Mouse (Mus musculus) thymus, adult 18-20 months (tissue): ENCODE data around the gene Kat7.

Experiments used
- DNase-seq, 2 experiments: peaks; one replicate each; pipeline ENCODE4 v3.0.0; 2022; ENCODE audit warnings: mixed read lengths in 2 of 2

The Kat7 gene

DNA sequence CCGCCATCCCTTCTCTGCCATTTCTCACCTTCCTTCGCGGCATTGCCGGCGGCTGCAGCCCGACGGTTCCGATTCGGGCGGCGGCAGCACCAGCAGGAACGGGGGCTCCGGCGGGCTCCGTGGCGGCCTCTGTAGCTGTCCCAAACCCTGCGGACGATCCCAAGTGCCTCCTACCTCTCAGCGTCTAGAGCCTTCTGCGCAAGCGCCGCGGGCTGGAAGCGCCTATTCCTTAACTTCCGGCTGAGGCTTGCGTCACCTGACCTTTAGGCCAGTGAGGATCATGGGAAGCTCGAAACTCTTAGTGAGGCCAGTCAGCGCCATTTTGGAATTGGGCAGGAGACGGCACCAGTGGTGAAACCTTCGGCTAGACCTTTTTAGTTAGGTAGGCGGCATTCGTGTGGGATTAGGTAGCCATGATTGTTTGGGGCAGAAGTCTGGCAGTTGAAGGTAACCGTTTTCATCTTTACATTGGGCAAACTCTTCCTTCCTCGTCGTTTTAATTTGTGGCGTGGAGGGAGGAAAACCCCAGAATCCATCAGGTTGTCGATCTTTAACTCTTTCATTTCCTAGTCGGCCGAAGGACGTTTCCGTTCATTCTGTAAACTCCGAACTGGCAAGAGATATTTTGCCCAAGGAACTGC is at the start of gene Kat7:
Kat7 (minus strand) TSS at position 240 of the 641 bp plus-strand sequence.
- DNase-seq: peak; percentile 95 to 99

DNA sequence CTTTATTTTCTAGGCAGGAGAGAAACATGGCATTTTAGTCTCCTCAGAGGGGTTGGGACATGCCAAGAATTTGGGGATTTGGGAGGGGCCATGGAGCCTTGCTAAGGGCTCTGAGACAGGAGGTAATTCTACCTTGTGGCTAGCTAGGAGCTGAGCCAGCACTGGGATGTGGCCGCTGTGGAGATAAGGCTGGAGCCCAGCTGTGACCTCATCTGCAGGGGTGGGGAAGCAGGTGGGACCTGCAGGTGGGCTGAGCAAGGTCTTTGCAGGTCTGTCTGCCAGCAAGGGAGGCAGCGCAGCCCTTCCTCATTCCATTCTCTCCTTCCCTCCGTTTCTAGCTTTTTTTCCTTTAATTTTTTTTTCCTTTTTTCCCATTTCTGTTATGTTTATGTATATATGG is 48.2 kb upstream of the Kat7 start:
- peak; percentile 60 to 65 for DNase-seq

GRCm38 (mm10) chr11:95356469-95357273 is 46.6 kb upstream of the Kat7 start:
- peak; percentile 92 to 94 for DNase-seq

DNA sequence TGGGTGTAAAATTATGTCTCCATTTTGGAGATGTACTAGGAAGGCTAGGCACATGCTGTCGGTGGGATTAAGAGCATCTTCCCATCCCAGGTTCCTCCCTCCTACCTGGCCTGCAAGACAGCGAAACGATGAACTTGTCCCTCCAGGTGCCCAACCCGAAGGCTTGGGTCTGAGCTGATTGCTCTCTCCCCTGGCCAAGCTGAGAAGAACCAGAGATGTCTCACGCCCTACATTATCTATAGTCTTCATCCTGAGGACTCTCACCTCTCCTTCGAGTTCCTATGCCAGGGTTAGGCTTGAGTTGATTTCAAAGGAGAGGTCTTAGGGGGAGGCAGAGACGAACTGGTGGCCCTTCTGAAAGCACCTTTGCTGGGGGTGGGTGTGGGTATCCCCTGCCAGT is 46.0 kb upstream of the Kat7 start:
- DNase-seq: no peak

DNA sequence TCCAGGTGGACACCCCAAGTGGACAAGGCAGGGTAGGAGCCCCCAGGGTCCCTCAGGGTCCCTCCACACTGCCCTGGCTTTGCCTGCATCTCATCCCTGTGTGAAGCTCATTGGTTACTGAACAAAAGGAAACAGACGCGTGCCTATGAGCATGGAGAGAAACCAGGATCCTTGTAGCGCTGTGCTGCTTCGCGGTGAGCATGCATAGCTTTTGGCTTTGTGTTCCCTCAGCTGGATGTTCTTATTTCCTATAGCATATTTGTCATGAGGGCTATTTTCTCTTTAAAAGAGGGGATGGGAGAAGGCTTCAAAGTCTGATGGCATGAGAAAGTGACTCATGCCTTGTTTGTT is 45.6 kb upstream of the Kat7 start:
- no peak for DNase-seq

DNA sequence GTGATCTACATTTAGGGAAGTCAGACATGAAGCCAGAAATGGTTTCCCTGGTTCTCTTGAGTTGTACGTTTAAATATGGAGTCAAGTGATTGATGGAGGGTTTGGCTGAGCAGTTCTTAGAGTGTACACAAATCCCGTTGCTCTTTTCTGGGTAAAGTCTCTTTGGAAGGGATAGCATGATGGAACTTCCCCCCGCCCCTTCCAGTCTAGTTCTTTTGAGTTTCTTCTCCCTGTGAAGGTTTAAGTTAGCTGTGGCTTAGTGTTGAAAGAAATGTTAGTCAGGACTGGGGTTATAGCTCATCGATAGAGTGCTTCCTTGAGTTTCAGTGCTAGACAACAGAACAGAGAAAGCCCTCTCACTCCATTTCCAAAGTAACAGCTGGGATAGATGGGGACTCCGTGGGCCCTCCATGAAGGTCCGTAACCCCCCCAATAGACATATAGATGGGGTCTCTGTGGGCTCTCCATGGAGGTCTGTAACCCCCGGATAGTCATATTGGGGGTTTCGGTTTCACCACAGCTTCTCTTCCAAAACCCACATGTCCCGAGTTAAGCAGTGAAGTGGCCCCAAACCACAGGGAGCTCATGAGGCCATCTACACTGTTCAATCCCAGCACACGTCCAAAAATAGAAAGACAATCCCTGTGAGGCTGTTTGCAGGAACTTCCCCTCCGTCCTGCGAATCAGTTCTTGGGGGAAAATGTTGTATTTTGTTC is 45.1 kb upstream of the Kat7 start:
- no peak for DNase-seq

DNA sequence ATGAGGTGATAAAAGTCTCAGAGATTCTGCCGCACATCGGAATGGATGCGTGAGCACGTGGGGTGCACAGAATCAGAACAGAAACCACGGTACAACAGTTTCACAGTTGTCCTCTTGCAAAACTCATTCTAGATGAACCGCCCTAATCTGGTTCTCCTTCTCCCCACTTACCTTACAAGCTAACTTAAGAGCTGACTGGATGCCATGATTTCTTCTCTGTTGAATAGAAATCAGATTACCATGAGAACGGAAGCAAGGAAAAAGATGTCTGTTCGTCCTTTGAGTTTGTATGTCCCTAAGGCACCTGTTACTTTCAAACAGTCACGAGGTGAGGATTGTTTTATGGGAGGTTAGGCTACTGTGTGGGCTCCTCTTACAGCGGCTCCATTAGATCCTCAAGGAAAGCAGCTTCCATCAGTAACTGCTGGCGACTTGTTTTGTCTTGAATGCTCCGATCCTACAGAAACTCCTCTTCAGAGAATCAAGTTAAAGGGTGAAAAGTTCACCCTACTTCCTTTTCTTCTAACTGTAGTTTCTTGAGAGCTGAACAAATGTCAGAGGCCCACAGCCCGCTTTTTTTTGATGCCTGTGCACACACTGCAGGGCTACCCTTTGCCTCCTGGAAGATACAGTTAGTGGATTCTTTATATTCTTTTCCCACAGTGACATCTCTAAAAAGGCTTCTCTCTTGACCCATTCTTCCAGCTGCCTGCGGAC is 44.3 kb upstream of the Kat7 start:
- no peak for DNase-seq

DNA sequence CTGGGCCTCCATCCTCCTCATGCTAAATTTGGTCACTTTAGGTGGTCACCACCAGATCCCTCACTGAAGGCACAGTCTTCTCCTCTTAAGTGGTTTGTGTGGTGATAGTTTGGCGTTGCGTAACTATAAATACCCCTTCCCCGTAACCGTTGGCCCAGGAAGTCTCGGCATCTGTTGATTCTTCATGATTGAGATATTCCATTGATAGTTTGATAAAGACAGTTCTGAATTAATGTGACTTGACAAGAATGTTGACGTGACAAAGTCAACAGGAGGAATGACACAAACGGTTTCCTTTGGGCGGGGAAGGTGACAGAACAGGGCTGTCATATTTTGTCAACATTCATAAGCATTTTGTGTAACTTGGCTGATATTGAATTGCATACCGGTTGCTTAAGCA is 43.2 kb upstream of the Kat7 start:
- DNase-seq: no peak

- DNase-seq: no peak
Observed at GRCm38 (mm10) chr11:95352686-95353085, 42.6 kb upstream of the Kat7 start.

GRCm38 (mm10) chr11:95350960-95351359 is 40.9 kb upstream of the Kat7 start:
- DNase-seq: peak; percentile 55 to 72

DNA sequence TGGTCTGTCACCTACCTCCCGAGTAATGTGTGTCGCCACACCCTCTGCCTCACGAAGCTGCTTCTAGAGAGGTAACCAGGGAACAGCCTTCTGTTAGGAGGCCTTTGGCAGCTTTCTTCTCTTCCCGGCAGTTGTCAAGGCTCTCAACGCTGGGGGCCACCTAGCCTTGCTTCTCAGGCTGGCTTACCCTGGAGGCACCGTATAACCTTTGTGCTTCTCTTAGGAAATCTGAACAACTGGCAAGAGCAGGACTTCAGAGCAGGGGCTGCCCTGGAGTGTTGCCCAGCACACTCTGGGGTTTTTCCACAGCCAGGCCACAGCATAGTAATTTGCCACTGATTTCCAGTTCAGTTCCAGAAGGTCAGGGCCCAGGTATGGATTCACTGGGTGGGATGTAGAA is 40.2 kb upstream of the Kat7 start:
- DNase-seq: no peak

- no peak for DNase-seq
Observed at GRCm38 (mm10) chr11:95344181-95344580, 34.1 kb upstream of the Kat7 start.

GRCm38 (mm10) chr11:95343180-95343579 is 33.1 kb upstream of the Kat7 start:
- no peak for DNase-seq

DNA sequence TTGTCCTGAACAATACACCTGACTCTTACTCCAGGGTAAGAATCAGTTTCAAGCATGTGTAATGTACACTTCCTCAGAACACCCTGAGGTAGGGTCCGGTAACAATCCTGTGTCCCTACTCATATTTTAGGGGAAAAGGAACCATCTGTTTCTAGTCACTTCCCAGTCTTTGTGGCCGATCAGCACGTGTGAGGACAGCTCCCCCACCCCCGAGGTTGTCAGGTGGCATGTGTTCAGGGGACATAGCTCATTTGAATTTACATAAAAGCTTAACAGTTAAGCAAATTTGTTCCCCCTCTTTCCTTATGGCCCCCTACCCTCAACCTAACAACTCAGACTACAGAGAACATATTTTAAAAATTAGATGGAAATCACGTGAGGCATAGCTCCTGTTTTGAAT is 30.6 kb upstream of the Kat7 start:
- no peak for DNase-seq

DNA sequence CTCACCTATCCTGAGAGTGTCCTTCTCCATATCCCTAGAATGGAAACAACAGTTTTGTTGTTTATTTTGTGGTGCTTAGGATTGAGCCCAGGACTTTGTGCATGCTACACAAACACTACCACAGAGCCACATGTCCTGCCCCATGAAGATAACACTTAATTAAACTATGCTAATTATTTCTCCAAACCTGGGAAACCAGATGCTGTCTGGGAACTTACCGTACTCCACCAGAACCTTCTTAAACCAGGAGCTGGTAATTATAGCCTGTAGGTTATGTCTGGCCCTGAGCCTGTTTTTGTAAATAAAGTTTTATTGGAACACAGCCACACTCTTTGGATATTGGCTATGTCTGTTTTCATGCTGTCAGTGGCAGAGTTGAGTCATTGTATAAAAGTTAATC is 30.2 kb upstream of the Kat7 start:
- no peak for DNase-seq

- DNase-seq: no peak
Observed at GRCm38 (mm10) chr11:95339471-95340021, 29.5 kb upstream of the Kat7 start.

DNA sequence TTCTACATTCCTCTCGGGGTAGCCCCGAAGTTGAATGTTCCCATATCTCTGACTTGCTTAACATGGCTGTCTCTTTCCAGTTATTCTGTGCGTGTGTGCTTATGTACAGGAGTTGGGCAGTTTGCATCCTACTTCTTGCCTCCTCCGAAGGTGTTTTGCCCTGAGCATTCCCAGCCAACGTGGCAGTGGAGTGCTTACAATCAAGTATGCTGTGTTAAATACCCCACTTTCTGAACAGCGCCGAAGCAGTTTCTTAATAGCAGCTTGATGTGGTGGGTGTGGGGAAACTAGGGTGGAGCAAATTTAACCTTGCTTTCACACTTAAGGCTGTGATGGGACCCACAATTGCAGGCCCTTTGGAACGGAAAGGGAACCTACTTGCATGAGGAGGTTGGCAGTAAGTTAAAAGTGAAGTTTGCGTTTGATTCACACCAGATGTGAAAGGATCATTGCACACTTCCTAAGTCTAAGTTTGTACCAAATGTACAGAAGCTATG is 27.8 kb upstream of the Kat7 start:
- DNase-seq: no peak

DNA sequence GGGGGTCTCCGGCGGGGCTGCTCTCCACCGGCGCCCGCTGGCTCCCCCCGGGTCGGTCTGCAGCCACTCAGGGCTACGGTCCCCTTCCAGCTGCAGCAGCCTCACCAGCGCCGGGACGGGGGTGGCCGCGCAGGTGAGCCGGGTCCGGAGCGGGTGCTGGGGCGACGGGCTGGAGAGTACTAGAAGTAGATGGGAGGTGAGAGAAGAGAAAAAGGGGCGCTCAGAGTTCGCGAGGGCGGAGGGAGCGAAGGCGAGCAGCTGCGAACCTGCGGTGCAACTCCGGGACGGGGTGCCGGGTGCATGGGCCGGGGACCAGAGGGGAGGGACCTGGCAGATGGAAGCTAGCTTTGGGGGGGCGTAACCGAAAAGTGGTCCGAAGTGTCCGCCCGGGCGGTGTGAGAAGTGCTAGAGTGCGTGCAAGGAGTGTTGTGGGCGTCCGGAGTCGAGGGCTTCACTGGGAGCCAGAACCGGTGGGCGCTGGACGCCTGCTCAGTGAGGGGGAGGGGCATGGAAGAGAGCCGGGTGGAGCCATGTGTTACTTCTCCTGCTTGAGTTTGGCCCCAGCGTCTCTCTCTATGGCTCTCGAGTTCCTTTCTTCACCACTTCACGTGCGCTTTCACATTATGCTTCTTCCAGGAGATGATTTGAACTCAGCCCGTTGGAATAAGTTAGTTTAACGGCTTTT is 27.2 kb upstream of the Kat7 start:
- DNase-seq: peak; percentile 57 to 72

GRCm38 (mm10) chr11:95336568-95337128 is 26.6 kb upstream of the Kat7 start, which contains the start of gene Fam117a:
Gene Fam117a (plus strand): TSS chr11:95337018.
- DNase-seq: peak; percentile 89 to 92

- no peak for DNase-seq
Observed at GRCm38 (mm10) chr11:95334448-95335060, 24.5 kb upstream of the Kat7 start.

DNA sequence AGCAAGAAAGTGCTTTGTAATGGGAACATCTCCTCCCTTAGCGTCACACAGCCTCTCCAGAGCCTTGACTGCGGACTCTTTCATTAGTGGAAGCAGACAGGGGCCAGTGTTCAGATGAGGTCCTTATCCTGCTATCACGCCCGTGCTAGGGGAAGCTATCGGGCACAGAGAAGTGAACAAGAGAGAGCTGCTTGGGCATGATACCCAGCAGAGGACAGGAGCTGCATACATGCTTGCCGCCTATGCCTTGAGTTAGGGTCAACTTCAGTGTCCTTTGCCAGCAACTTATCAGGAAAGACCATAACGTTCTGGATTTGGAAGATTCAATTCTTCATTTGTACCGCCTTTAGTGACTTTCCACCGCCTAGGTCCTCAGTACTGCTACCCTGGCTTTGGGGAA is 23.8 kb upstream of the Kat7 start:
- DNase-seq: no peak
